Mouse (Mus musculus) spleen, postnatal 4 days (tissue): ENCODE measurements around the gene Gdap2.

ENCODE experiments used
- DNase-seq, 2 experiments: peaks; one replicate each; pipeline ENCODE4 v3.0.0; 2022; ENCODE audit warnings: low spot score in 2 of 2

Gdap2 gene

DNA sequence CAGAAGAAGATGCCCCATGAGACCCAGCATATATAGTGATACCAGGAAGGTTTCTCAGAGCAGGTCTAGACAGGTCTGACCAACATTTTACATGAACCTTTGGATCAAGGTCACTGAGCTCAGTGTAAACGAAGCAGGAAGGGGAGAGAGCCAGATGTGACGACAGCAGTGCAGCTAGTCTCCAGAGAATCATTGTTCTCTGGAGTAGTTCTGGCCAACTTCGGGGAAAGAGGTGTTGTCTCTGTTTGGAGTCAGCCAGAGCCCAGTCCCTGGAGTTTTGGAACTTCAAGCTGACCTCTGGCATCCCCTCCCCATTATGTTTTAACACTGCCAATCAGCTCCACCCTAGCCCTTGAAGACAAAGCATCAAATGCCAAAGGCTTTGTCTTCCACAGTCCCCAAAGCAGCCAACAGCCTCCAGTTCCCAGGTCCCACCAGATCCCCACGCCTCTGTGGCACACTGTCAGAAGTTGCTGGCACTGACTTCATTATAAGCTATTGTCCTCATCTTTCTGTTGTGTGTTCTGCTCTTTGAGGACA, 84.2 kb downstream of the Gdap2 start:
- DNase-seq = no peak
